Mouse (Mus musculus): ENCODE measurements at regions not wholly inside any gene's neighbourhood (a gene's known extent, or its start where the extent isn't known, plus 50 kb on each side); places are given as distances from the start of the nearest gene placed in this dataset.
"Not testable (repeated sequence)": the region's sequence is repeated elsewhere in the genome, so short reads cannot be mapped to it uniquely, and the experiment has no call there.

DNA sequence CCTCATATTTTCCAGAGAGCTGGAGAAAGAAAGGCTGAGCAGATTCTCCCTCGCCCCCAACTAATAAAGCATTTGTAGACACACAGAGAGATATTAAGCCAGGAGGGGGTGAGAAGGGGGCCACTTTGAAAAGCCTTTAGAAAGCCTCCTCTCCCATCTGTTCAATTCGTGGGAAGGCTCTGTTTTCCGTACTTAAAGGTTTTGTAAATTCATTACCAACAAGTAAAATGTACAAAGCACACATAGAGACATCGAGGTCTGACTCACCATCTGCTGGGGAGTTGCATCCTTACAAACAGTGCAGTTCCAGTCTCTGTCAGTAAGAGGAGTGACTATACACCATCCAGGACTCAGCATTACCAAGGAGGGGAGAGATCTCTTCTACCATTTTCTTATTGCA is 929.7 kb downstream of the Gm9195 start:
- WGBS = 81% methylated on average over 4 of the region's 4 CpGs
- no peaks in the 10 kb centered on the region for H3K4me1 ChIP-seq (ENCODE audit: control insufficient read depth, insufficient read depth, low read length)

GRCm38 (mm10) chr14:71554324-71554723 is 937.3 kb downstream of the Gm9195 start:
- not testable (repeated sequence) for H3K36me3 ChIP-seq (ENCODE audit: control insufficient read depth, insufficient read depth, low read length); H3K27me3 ChIP-seq (ENCODE audit: control insufficient read depth, insufficient read depth, low read length); H3K27ac ChIP-seq (replicated peaks; ENCODE audit: insufficient read depth, low read depth, low read length); H3K4me1 ChIP-seq (ENCODE audit: control insufficient read depth, insufficient read depth, low read length); H3K9ac ChIP-seq (ENCODE audit: low read depth, low read length); H3K4me3 ChIP-seq (ENCODE audit: insufficient read depth, low read depth, low read length); H3K79me2 ChIP-seq (ENCODE audit: control insufficient read depth, insufficient read depth, low read length); DNase-seq (ENCODE audit: extremely low read depth, low read depth, low spot score)
- whole genome bisulfite sequencing = 94% methylated on average over 2 of the region's 3 CpGs

More for the DNA sequence above, 929.7 kb downstream of the Gm9195 start:
- Histone ChIP-seq H3K79me2 (ENCODE audit: control insufficient read depth, insufficient read depth, low read length) (no peaks in the 10 kb centered on the region), H3K27me3 (ENCODE audit: control insufficient read depth, insufficient read depth, low read length) (no peaks in the 10 kb centered on the region), H3K9ac (ENCODE audit: low read depth, low read length) (no peak overlapping the region), H3K36me3 (ENCODE audit: control insufficient read depth, insufficient read depth, low read length) (no peaks in the 10 kb centered on the region), H3K4me3 (ENCODE audit: insufficient read depth, low read depth, low read length) (no peak overlapping the region), H3K27ac (replicated peaks; ENCODE audit: insufficient read depth, low read depth, low read length) (no peak overlapping the region)
- no peak for DNase-seq (ENCODE audit: extremely low read depth, low read depth, low spot score)
- TF ChIP-seq CTCF (IDR thresholded peaks at IDR 0.05; ENCODE audit: low read depth, low read length) (no peak), POLR2A (IDR thresholded peaks at IDR 0.05; ENCODE audit: extremely low read depth, insufficient read depth, low read length) (no peak)

- TF ChIP-seq CTCF (IDR thresholded peaks at IDR 0.05; ENCODE audit: low read depth, low read length) = no peak
- no peak for TF ChIP-seq POLR2A (IDR thresholded peaks at IDR 0.05; ENCODE audit: extremely low read depth, insufficient read depth, low read length)
- 77% methylated on average over 3 of the region's 3 CpGs for WGBS
- no peaks in the 10 kb centered on the region for H3K36me3 ChIP-seq (ENCODE audit: control insufficient read depth, insufficient read depth, low read length)
- no peaks in the 10 kb centered on the region for H3K4me1 ChIP-seq (ENCODE audit: control insufficient read depth, insufficient read depth, low read length)
- no peak for DNase-seq (ENCODE audit: extremely low read depth, low read depth, low spot score)
- no peak overlapping the region for H3K27ac ChIP-seq (replicated peaks; ENCODE audit: insufficient read depth, low read depth, low read length)
- H3K27me3 ChIP-seq (ENCODE audit: control insufficient read depth, insufficient read depth, low read length) = no peaks in the 10 kb centered on the region
- H3K79me2 ChIP-seq (ENCODE audit: control insufficient read depth, insufficient read depth, low read length) = no peaks in the 10 kb centered on the region
- no peak overlapping the region for H3K4me3 ChIP-seq (ENCODE audit: insufficient read depth, low read depth, low read length)
- H3K9ac ChIP-seq (ENCODE audit: low read depth, low read length) = no peak overlapping the region
Measured at GRCm38 (mm10) chr14:71543580-71543979, 943.9 kb upstream of the Fam160b2 start.

DNA sequence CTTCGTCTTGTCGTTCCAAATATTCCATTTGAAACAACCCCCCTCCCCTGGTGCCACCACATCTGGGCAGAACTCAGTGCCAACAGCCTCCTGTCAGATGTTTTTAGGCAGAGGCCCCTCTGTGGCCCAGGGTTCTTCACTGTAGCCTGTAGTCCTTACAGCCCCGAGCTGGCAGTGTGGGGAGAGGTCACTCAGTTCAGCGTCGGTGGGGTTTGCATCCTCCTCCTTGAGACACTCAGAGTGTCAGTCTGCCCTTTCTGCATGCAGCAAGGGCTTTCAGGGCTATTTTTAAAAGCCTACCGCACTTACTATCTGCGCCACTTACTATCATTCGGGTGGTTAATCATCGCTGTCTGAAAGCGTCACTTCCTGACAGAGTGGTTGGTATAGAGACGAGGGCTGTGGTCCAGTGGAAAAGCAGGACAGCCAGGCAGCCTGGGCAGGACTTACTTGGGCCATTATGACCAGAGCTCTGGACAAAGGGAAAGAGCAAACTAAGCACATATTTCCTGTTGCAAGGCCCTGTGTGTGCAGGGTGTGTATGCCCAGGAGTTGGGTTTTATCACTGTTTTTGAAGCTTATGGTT is 932.5 kb upstream of the Fam160b2 start:
- no peak for DNase-seq (ENCODE audit: extremely low read depth, low read depth, low spot score)
- TF ChIP-seq CTCF (IDR thresholded peaks at IDR 0.05; ENCODE audit: low read depth, low read length) (no peak), POLR2A (IDR thresholded peaks at IDR 0.05; ENCODE audit: extremely low read depth, insufficient read depth, low read length) (no peak)

DNA sequence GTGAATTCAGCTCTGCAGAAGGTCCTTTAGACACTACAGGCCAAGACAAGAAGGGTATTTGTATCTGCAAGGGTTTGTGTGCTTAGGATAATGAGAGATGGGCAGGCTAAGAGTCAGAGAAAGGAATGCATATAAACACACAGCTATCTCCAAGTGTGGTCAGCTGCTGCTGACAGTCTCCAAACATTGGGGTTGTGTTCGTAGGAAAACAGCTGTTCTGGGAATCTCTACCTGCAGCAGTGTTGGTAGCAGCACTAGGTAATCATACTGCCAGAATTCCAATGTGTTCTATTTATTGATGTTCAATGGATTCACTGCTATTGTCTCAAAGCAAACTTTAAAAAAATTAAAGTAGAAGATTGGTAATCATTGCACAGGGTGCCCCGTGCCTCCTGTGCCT is 931.7 kb upstream of the Fam160b2 start:
- no peak for TF ChIP-seq CTCF (IDR thresholded peaks at IDR 0.05; ENCODE audit: low read depth, low read length)
- TF ChIP-seq POLR2A (IDR thresholded peaks at IDR 0.05; ENCODE audit: extremely low read depth, insufficient read depth, low read length) = no peak
- no peaks in the 10 kb centered on the region for H3K4me1 ChIP-seq (ENCODE audit: control insufficient read depth, insufficient read depth, low read length)
- WGBS = 35% methylated on average over 2 of the region's 2 CpGs
- H3K27ac ChIP-seq (replicated peaks; ENCODE audit: insufficient read depth, low read depth, low read length) = no peak overlapping the region
- no peak overlapping the region for H3K4me3 ChIP-seq (ENCODE audit: insufficient read depth, low read depth, low read length)
- no peak overlapping the region for H3K9ac ChIP-seq (ENCODE audit: low read depth, low read length)
- DNase-seq (ENCODE audit: extremely low read depth, low read depth, low spot score) = no peak
- H3K79me2 ChIP-seq (ENCODE audit: control insufficient read depth, insufficient read depth, low read length) = no peaks in the 10 kb centered on the region
- H3K36me3 ChIP-seq (ENCODE audit: control insufficient read depth, insufficient read depth, low read length) = no peaks in the 10 kb centered on the region
- no peaks in the 10 kb centered on the region for H3K27me3 ChIP-seq (ENCODE audit: control insufficient read depth, insufficient read depth, low read length)

More for the DNA sequence above, 932.5 kb upstream of the Fam160b2 start:
- no peaks in the 10 kb centered on the region for H3K36me3 ChIP-seq (ENCODE audit: control insufficient read depth, insufficient read depth, low read length)
- H3K9ac ChIP-seq (ENCODE audit: low read depth, low read length) = no peak overlapping the region
- no peak overlapping the region for H3K4me3 ChIP-seq (ENCODE audit: insufficient read depth, low read depth, low read length)
- no peak overlapping the region for H3K27ac ChIP-seq (replicated peaks; ENCODE audit: insufficient read depth, low read depth, low read length)
- no peaks in the 10 kb centered on the region for H3K27me3 ChIP-seq (ENCODE audit: control insufficient read depth, insufficient read depth, low read length)
- H3K79me2 ChIP-seq (ENCODE audit: control insufficient read depth, insufficient read depth, low read length) = no peaks in the 10 kb centered on the region
- 41% methylated on average over 11 of the region's 11 CpGs for WGBS
- no peaks in the 10 kb centered on the region for H3K4me1 ChIP-seq (ENCODE audit: control insufficient read depth, insufficient read depth, low read length)

DNA sequence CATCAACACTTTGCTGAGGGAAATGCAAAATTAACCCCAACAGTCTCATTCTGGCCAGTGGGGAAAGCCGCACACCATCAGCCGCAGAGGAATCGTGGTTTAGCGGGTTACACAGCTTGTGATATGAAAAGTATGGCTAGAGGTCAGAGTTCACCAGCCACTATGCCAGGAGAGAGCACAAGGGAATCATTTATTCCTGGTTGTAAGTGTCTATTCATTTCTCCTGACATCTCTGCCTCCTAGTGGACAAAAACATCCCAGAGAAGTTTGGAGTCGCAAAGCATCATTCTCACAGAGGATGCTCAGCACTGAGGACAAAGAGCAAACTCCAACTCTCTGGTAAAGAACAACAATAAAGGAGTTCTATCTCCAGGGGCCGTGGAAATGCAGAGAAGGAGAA is 930.8 kb upstream of the Fam160b2 start:
- TF ChIP-seq CTCF (IDR thresholded peaks at IDR 0.05; ENCODE audit: low read depth, low read length) = no peak
- no peak for TF ChIP-seq POLR2A (IDR thresholded peaks at IDR 0.05; ENCODE audit: extremely low read depth, insufficient read depth, low read length)
- H3K4me3 ChIP-seq (ENCODE audit: insufficient read depth, low read depth, low read length) = no peak overlapping the region
- H3K9ac ChIP-seq (ENCODE audit: low read depth, low read length) = no peak overlapping the region
- H3K79me2 ChIP-seq (ENCODE audit: control insufficient read depth, insufficient read depth, low read length) = no peaks in the 10 kb centered on the region
- WGBS = 71% methylated on average over 6 of the region's 6 CpGs
- no peaks in the 10 kb centered on the region for H3K36me3 ChIP-seq (ENCODE audit: control insufficient read depth, insufficient read depth, low read length)
- no peak for DNase-seq (ENCODE audit: extremely low read depth, low read depth, low spot score)
- H3K4me1 ChIP-seq (ENCODE audit: control insufficient read depth, insufficient read depth, low read length) = no peaks in the 10 kb centered on the region
- no peak overlapping the region for H3K27ac ChIP-seq (replicated peaks; ENCODE audit: insufficient read depth, low read depth, low read length)
- no peaks in the 10 kb centered on the region for H3K27me3 ChIP-seq (ENCODE audit: control insufficient read depth, insufficient read depth, low read length)

All from liver, adult 2 months (tissue).